Mouse (Mus musculus): ENCODE results near the gene Gm12258. TPM values are rescaled to one million over a fixed set of nuclear protein-coding genes. Genes with fewer than 3 reads are reported as not detected.
"Not testable (repeated sequence)": the region's sequence is repeated elsewhere in the genome, so short reads cannot be mapped to it uniquely, and the experiment has no call there.

Gm12258 gene
- total RNA-seq, 1 experiment = 4.7 TPM

- no peak overlapping the region for H3K9ac ChIP-seq (ENCODE audit: insufficient read depth, low read depth, low read length, poor library complexity, severe bottlenecking)
- TF ChIP-seq MAFK (IDR thresholded peaks at IDR 0.05; ENCODE audit: insufficient read depth, low read depth, low read length) (no peak), ZC3H11A (IDR thresholded peaks at IDR 0.05; ENCODE audit: borderline replicate concordance, low read depth, low read length) (no peak), ZNF384 (IDR thresholded peaks at IDR 0.05; ENCODE audit: low read depth, low read length) (no peak), CHD2 (IDR thresholded peaks at IDR 0.05; ENCODE audit: low read depth, low read length) (no peak), HCFC1 (IDR thresholded peaks at IDR 0.05; ENCODE audit: borderline replicate concordance, insufficient read depth, low read length) (no peak)
- H3K27ac ChIP-seq (ENCODE audit: insufficient read depth, low read depth, low read length, poor library complexity, severe bottlenecking) = no peak overlapping the region
- in situ Hi-C loops (cut with MboI; ENCODE audit: low sequenced_read_pairs in 2 of 2, unreplicated experiment in 2 of 2) = no loop called here
- H3K4me3 ChIP-seq (ENCODE audit: insufficient read depth in 1 of 2, low read depth in 1 of 2, low read length in 2 of 2, poor library complexity in 1 of 2, severe bottlenecking in 1 of 2) = no peak overlapping the region
- H3K36me3 ChIP-seq (ENCODE audit: control insufficient read depth, insufficient read depth, low read length, poor library complexity, severe bottlenecking) = no peaks in the 10 kb centered on the region
- no peaks in the 10 kb centered on the region for H3K9me3 ChIP-seq (ENCODE audit: control insufficient read depth, insufficient read depth, low read depth, low read length)
- DNase-seq (ENCODE audit: low read depth, low spot score) = no peak
- peaks cover 0 to 5% of the 10 kb centered on the region in 2 experiments; a peak in 1 of 4 replicates for H3K4me1 ChIP-seq (ENCODE audit: control insufficient read depth in 2 of 2, insufficient read depth in 2 of 2, low read length in 2 of 2, poor library complexity in 1 of 2)
These were observed 42.6 kb upstream of the Gm12258 start for GRCm38 (mm10) chr11:58804393-58804792.

- Histone ChIP-seq H3K9me3 (ENCODE audit: control insufficient read depth, insufficient read depth, low read depth, low read length) (no peaks in the 10 kb centered on the region), H3K4me3 (ENCODE audit: insufficient read depth in 1 of 2, low read depth in 1 of 2, low read length in 2 of 2, poor library complexity in 1 of 2, severe bottlenecking in 1 of 2) (no peak overlapping the region), H3K36me3 (ENCODE audit: control insufficient read depth, insufficient read depth, low read length, poor library complexity, severe bottlenecking) (no peaks in the 10 kb centered on the region), H3K4me1 (ENCODE audit: control insufficient read depth in 2 of 2, insufficient read depth in 2 of 2, low read length in 2 of 2, poor library complexity in 1 of 2) (no peaks in the 10 kb centered on the region), H3K9ac (ENCODE audit: insufficient read depth, low read depth, low read length, poor library complexity, severe bottlenecking) (no peak overlapping the region), H3K27ac (ENCODE audit: insufficient read depth, low read depth, low read length, poor library complexity, severe bottlenecking) (no peak overlapping the region)
- DNase-seq (ENCODE audit: low read depth, low spot score) = peak; percentile 21
- TF ChIP-seq ZC3H11A (IDR thresholded peaks at IDR 0.05; ENCODE audit: borderline replicate concordance, low read depth, low read length) (peak; percentile 60), MAFK (IDR thresholded peaks at IDR 0.05; ENCODE audit: insufficient read depth, low read depth, low read length) (no peak)
- in situ Hi-C loops (cut with MboI; ENCODE audit: low sequenced_read_pairs in 2 of 2, unreplicated experiment in 2 of 2) = no loop called here
These were observed 35.0 kb upstream of the Gm12258 start for GRCm38 (mm10) chr11:58812001-58812400.

DNA sequence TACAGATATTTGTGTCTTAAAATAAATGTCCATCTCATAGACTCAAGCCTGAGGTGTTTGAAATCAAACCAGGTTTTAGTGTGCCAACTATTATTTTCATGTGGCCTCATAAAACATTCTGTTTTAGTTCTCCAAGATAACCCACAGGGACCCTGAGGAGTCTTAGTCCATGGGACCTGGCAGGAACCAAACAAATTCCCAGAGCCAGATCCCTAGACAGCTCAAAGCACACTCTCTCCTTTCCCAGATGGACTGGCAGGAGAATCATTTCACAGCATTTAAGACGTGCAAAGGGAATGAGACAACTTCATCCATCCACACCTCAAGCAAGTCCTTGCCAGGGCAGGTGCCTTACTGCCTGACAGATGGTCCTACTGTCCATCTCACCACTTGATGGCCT, 32.3 kb upstream of the Gm12258 start, which contains the start of gene Olfr313:
Gene Olfr313 (plus strand): TSS at position 301 of the 400 bp plus-strand sequence.
- H3K4me3 ChIP-seq (ENCODE audit: insufficient read depth in 1 of 2, low read depth in 1 of 2, low read length in 2 of 2, poor library complexity in 1 of 2, severe bottlenecking in 1 of 2); H3K36me3 ChIP-seq (ENCODE audit: control insufficient read depth, insufficient read depth, low read length, poor library complexity, severe bottlenecking); H3K9me3 ChIP-seq (ENCODE audit: control insufficient read depth, insufficient read depth, low read depth, low read length); H3K4me1 ChIP-seq (ENCODE audit: control insufficient read depth in 2 of 2, insufficient read depth in 2 of 2, low read length in 2 of 2, poor library complexity in 1 of 2); in situ Hi-C loops (cut with MboI; ENCODE audit: low sequenced_read_pairs in 2 of 2, unreplicated experiment in 2 of 2); H3K27ac ChIP-seq (ENCODE audit: insufficient read depth, low read depth, low read length, poor library complexity, severe bottlenecking); H3K9ac ChIP-seq (ENCODE audit: insufficient read depth, low read depth, low read length, poor library complexity, severe bottlenecking); DNase-seq (ENCODE audit: low read depth, low spot score): not testable (repeated sequence)

GRCm38 (mm10) chr11:58815676-58816075, 31.3 kb upstream of the Gm12258 start:
- in situ Hi-C loops (cut with MboI; ENCODE audit: low sequenced_read_pairs in 2 of 2, unreplicated experiment in 2 of 2) = no loop called here
- Histone ChIP-seq H3K9ac (ENCODE audit: insufficient read depth, low read depth, low read length, poor library complexity, severe bottlenecking) (no peak overlapping the region), H3K9me3 (ENCODE audit: control insufficient read depth, insufficient read depth, low read depth, low read length) (no peaks in the 10 kb centered on the region), H3K36me3 (ENCODE audit: control insufficient read depth, insufficient read depth, low read length, poor library complexity, severe bottlenecking) (no peaks in the 10 kb centered on the region), H3K4me3 (ENCODE audit: insufficient read depth in 1 of 2, low read depth in 1 of 2, low read length in 2 of 2, poor library complexity in 1 of 2, severe bottlenecking in 1 of 2) (no peak overlapping the region), H3K4me1 (ENCODE audit: control insufficient read depth in 2 of 2, insufficient read depth in 2 of 2, low read length in 2 of 2, poor library complexity in 1 of 2) (no peaks in the 10 kb centered on the region), H3K27ac (ENCODE audit: insufficient read depth, low read depth, low read length, poor library complexity, severe bottlenecking) (no peak overlapping the region)
- TF ChIP-seq MAFK (IDR thresholded peaks at IDR 0.05; ENCODE audit: insufficient read depth, low read depth, low read length) (peak; percentile 81), ZNF384 (IDR thresholded peaks at IDR 0.05; ENCODE audit: low read depth, low read length) (no peak)
- DNase-seq (ENCODE audit: low read depth, low spot score) = no peak

- H3K4me1 ChIP-seq (ENCODE audit: control insufficient read depth in 2 of 2, insufficient read depth in 2 of 2, low read length in 2 of 2, poor library complexity in 1 of 2); DNase-seq (ENCODE audit: low read depth, low spot score): not testable (repeated sequence)
These were observed 18.0 kb upstream of the Gm12258 start, which contains the start of gene Olfr312 for GRCm38 (mm10) chr11:58828937-58829336. TSS of gene Olfr312 (plus strand) at chr11:58829237.

More at GRCm38 (mm10) chr11:58828937-58829336, 18.0 kb upstream of the Gm12258 start, which contains the start of gene Olfr312:
- H3K27ac ChIP-seq (ENCODE audit: insufficient read depth, low read depth, low read length, poor library complexity, severe bottlenecking); H3K9ac ChIP-seq (ENCODE audit: insufficient read depth, low read depth, low read length, poor library complexity, severe bottlenecking); H3K36me3 ChIP-seq (ENCODE audit: control insufficient read depth, insufficient read depth, low read length, poor library complexity, severe bottlenecking); H3K4me3 ChIP-seq (ENCODE audit: insufficient read depth in 1 of 2, low read depth in 1 of 2, low read length in 2 of 2, poor library complexity in 1 of 2, severe bottlenecking in 1 of 2); H3K9me3 ChIP-seq (ENCODE audit: control insufficient read depth, insufficient read depth, low read depth, low read length); in situ Hi-C loops (cut with MboI; ENCODE audit: low sequenced_read_pairs in 2 of 2, unreplicated experiment in 2 of 2): not testable (repeated sequence)
